Mouse (Mus musculus) neural tube, embryonic 10.5 days (tissue): ENCODE data around the gene St6gal1.

Source experiments
- DNase-seq: peaks from one replicate; pipeline ENCODE4 v3.0.0-alpha.2; 2017; ENCODE audit warnings: low spot score; ENCODE audit errors: extremely low spot score

The St6gal1 gene

DNA sequence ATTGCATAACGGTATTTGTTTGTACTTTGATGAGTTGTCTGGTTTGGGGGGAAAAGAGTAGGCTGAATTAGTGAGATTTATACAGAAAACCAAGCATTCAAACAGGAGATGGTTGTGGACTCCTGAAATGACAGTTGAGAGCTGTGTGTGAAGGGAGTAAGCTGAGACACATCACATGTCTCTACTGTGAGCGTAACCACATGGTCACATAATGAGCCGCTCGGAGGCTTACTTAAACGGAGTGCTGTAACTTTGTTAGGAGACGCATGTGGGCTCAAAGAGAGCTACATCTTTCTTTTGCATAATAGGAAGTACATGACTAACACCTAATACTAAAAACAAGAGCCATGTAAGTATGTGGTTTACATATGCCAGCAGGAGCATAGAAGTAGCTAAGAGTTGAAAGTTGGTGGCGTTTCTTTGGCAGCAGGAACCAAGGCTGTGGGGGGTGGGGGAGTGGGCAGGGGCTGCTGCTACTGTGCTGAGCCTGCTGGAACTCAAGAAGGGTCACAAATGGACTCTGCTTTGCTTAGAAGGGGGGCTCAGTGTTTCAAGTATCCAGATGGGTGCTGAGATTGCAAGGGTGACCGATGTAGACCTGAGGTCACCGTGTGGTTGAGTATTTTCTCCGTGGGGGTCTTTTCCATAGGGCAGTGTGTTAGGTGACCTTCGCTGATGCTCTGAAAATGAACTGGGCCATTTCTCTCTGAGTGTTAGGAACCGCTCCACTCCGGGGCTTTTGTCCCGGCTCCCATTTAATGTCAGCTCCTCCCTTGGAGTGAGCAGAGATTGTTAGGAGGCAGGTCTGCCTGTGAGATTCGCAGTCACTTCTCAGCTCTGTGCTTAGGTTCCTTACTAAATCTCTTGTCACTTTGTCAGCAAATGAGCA lies 26.3 kb downstream of the St6gal1 start:
- no peak for DNase-seq

DNA sequence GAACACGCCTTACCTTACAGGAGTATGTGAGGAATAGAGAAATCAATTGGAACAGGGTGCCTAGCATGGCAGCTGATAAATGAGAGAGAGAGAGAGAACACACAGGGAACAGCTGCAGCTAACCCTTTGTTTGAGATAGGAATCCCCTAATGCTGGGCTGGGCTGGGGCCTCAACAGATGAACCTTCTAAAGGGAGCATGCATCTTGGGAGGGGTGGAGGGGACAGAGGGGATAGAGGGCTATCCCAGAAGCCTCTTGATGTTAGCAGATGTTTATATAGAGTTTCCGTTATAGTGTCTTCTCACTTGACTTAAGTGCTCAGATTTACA lies 26.9 kb downstream of the St6gal1 start:
- DNase-seq = no peak

GRCm38 (mm10) chr16:23253620-23254019 lies 29.1 kb downstream of the St6gal1 start:
- no peak for DNase-seq

- DNase-seq = no peak
Observed at GRCm38 (mm10) chr16:23254062-23254461, 29.5 kb downstream of the St6gal1 start.

DNA sequence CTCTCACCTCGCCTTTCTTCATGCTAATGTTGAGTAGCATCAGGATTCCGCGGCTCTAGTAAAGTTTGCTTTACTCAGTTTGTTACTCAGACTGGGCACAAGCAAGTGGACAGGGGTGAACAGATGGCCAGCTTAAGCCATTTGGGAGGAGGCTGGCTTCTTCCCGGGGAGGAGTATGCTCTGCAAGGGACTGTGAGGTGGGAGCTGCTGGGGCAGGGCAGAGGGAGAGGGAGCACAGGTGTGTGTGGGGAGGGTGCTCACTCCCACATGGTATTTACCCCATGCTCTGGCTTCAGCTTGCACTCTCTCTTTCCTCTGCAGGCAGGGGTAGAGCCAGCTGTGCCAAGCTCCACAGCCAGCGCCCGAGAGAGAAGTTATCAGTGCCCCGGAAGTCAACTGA lies 32.1 kb downstream of the St6gal1 start:
- no peak for DNase-seq

GRCm38 (mm10) chr16:23258429-23258822 lies 33.9 kb downstream of the St6gal1 start:
- no peak for DNase-seq

DNA sequence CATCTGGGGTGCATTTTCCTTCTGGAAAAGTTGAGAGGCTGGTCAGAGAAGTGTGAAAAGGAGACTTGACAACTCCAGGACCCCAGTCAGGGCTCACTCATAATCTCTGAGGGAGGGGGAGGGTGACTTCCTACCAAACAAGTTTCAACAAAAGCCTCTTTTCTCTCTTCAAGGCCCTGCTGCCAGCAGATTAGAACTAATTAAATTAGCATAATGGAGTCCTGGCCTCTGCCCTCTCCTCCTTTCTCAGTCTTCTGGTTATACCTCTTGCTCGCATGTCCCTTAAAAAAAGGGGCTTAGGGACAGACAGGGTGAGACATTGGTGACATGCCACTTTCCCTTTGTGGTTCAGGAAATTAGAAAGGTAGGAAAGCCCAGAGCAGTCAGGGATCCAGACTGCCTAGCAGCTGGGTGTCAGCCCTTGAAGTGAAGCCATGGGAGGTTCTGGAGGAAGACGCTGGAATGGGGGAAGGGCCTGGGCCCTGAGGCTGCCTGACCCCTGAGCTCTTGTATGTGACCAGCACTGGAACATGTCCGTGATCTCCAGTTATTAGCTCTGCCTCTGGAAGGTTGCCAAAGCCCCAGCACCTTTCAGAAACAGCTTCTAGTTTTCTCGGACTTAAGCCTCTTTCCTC lies 34.4 kb downstream of the St6gal1 start:
- no peak for DNase-seq

GRCm38 (mm10) chr16:23259580-23259979 lies 35.0 kb downstream of the St6gal1 start:
- no peak for DNase-seq

DNA sequence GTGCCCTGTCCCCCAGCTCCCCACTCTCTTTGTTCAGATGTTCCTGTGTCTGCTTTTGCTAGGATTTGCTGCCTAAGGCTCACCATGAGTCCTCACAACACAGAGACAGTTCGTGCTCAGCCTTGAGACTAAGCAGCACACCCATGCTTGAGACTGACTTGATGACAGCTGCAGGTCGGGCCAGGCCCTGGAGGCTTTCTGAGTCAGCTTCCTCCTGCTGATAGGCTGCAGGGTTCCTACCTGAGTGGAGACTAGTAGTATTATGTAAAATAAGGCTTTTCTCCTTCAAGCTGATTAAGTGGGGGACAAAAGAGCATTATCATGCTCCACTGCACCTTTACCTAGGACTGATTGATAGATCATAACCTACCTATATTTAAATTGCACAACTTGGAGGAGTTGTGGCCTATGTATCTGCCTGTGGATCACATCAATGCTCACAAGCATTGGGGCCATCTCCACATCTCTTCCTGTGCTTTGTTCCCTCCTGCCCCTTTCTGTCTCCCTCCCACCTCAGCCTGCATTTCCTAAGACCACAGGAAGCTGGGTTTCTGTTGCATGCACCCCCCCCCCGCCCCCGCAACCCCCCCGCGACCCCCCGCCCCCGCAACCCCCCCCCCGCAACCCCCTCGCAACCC lies 37.7 kb downstream of the St6gal1 start:
- no peak for DNase-seq

DNA sequence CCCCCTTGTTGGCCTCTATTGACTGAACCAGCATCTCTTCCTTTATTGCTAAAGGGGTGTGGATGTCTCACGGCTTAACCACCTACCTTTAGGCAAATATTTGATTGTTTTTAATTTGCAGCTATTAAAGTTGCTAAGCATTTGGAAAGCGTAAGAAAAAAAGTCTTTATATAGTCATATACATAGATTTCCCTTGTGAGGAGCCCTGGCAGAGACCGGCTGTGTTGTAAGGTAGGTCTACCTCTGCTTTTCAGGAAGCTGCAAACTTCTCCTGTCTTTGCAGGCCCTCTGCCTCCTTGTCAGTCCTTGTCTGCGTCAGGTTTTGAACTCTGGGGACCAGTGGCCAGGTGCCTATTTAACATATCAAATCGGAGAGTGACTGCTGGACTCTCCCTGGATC lies 38.3 kb downstream of the St6gal1 start:
- no peak for DNase-seq

DNA sequence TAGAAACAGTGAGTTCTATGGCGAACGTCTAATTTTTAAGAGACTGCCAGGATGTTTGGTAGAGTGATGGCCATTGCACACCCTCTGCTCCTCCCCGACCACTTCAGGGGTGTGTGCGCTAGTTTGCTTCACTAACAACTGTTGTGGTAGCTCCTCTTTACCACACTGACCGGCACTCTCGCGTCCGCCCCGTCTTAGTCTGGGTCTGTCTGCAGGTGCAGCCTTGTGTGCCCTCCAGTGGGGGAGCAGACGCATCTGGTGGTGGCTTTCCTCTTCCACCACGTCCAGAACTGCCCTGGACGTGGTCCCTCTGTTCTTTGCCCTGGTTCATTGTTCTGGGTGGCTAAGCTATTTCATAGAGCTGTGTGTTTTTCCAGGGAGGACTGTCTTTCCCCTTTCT lies 40.5 kb downstream of the St6gal1 start:
- DNase-seq = no peak

- DNase-seq = no peak
Observed at GRCm38 (mm10) chr16:23265481-23265880, 40.9 kb downstream of the St6gal1 start.

DNA sequence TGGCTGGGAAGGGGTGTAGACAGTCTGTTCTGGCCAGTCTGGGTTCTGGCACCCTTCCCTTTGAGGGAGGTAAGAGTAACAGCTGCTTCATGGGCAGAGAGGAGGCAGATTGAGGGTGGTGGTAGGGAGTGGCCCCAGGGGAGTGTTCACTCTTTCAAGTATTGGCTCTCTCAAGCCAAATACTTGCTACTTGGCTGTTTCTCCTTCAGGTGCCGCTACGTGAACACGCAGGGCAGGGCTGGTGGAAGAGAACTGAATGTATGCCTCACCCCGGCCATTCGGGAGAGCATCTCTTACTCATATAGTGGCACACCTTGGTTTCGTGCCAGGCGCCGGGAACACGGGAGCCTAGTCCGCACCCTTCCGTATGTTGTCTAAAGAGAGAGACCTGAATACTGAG lies 41.8 kb downstream of the St6gal1 start:
- DNase-seq = no peak

DNA sequence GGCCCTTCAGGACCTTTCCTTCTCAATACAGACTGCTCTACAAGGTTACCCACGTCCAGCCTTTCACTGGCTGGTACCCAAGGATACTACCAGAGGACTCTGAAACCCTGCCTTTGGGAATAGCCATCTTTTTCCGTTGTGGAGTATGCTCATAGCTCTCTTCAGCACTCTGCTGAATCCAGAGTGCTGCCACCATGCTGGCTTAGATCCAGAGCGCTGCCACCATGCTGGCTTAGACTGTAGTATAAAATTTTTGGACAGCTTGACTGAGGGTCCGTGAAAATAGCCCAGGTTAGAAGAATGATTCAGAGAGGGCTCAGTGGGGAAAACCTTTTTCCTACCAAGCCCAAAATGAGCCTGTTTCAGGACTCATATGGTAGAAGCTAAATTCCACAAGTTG lies 42.4 kb downstream of the St6gal1 start:
- DNase-seq = no peak

DNA sequence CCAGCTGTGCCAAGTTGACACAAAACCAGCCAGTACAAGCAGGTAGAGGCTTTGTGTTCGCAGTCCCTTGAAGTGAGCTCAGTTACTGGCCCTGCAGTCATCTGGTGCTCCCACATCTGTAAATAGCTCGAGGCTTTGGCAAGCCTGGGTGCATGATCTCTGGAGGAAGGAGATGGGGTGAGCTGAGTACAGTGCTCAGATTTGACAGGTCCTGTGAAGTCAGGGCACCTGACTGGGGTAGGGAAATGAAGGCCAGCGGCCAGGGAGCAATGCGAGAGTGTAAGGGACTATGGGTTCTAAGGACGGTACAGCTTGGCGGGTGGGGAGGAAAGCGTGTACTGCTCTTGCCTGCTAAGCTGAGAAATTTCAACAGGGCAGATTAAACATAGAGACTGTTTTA lies 43.7 kb downstream of the St6gal1 start:
- DNase-seq = no peak

DNA sequence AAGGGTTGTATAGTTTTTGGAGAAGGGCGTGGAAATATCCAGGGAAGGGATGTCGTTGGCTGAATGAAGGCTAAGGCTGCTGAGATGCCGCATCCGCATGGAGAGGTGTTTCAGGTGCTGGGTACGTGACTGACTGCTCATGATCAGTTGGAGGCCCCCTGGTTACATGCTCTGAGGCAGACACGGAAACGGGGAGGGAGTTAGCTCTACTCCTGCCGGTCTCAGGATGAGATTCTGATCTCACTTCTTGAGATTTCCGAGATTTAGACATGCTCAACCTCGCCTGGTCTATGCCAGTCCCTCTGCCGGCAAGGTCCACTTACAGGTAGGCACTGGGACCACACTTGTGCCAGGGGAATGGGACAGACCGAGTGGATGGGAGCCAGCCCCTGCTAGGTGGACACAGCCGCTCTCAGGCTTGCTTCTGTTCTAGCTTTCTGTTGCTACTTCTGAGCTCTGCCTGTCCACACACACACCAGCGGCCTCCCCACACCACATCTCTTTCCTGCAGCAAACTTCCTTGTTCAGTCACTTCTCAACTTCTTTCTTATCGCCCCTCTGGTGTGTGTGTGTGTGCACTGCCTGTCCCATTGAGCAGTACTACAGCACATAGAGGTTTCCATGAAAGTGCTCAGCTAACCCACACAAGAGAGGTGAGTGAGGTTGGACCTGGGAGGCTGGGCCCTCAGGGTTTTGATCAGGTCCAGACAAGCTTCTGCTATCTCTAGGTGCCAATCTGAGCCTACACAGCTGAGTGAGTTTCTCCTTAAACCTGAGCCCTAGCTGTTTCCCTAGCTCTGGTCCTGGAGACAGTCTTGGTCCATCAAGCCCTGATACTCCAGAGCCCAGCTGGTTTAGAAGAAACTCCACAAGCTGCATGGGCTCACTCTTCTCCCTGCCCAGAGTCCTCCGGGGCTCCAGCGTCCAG lies 44.8 kb downstream of the St6gal1 start:
- no peak for DNase-seq

DNA sequence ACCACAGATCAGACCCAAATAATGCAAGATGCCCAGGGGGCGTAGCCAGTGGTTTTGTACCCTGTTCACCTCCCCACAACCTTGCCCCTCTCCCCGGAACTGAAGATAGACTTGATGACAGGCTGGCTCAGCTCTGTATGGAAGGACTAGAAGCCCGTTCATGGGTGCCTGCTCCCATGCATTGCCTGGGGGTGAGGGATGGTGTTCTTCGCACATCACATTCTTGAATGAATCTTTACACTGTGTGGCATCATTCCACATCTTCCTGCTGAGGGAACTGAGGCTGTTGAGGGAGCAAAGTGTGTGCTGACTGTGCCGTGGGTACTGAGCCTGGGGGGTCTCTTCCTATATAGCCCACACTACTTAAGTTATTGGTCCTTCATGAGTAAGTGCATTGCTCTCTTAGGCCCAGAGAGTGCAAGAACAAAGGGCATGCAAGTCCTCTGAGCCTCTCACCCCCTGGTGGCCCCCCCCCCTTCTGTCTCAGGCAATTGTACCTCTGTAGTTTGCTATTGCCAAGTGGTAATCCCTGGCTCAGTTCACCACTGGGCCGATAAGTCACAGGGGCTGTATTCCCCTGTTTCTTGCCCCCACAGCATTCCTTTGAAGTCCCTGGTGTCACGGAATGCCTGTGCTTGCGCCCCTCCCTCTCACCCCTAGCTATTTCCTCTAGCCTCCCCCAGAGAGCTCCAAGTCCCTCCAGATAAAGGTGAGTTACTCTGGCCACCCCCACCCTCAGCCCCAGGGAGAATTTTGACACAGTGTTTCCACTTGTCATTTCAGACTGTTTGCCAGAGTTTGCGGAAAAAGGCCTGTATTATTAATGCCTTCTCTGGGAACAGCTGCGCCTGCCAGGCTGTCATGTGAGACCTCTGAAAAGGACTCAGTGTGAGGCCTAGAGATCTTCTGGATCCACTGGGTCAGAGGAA lies 45.7 kb downstream of the St6gal1 start:
- DNase-seq = peak; percentile 60

GRCm38 (mm10) chr16:23270913-23271253 lies 46.3 kb downstream of the St6gal1 start:
- DNase-seq = no peak

DNA sequence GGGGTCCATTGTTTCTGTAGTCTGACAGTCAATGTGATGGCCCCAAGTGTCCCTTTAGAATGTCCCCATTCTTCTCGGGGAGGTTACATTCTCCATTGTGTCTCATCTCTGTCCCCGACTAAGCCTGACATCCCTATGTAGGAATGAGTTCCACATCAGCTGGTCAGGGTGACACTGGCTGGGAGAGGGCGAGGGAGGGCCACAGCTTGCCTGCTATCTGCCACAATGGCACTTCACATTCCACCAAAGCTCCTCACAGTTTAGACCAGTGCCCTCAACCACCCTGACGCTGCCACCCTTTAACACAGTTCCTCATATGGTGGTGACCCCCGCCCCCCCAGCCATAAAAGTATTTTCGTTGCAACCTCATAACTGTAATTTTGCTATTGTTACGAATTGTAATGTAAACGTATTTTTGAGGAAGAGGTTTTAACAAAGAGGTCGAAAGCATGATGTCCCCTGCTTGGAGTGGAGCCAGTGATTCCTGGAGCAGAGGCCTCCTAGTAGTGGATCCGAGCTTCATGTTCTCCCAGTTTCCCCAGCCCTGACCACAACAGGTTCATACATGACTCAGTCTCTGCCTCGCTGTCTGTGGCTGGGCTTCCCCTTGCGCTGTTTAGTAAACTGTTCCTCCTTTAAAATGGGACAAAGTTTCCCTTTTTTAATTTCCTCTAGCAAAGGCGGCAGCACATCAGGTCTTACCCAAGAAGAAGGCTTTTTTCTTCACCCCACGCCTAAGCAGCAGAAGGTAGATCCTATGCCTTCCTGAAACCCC lies 47.4 kb downstream of the St6gal1 start:
- no peak for DNase-seq
